Mouse (Mus musculus) megakaryocyte, embryonic 14.5 days (primary cell): Measurements from ENCODE around the gene Cdc6.
A peak's percentile ranks its signal among the peaks of the same experiment; 100 is the strongest.

Experiments
- FLI1 ChIP-seq: IDR thresholded peaks from 2 replicates; pipeline ENCODE4 v1.6.1; 2012; ENCODE audit warnings: low read length, inconsistent platforms, mixed read lengths
- GATA1 ChIP-seq: IDR thresholded peaks from 3 replicates; pipeline ENCODE4 v1.6.1; 2012; ENCODE audit warnings: mixed read lengths, low read length, inconsistent platforms, borderline replicate concordance

GRCm38 (mm10) chr11:98941826-98942550, 34.4 kb downstream of the Cdc6 start:
- TF ChIP-seq GATA1 (no peak), FLI1 (peak; percentile 80; the same call in 1 of the 2 replicates)
